Mouse (Mus musculus) embryo, embryonic 11 days (tissue): ENCODE measurements around the gene Prkn.

Experiments used
- DNase-seq: peaks from one replicate; pipeline ENCODE4 v3.0.0-alpha.2; 2015

Prkn gene

GRCm38 (mm10) chr17:11570392-11570791, 730.2 kb downstream of the Prkn start:
- no peak for DNase-seq

- no peak for DNase-seq
Observed at GRCm38 (mm10) chr17:11573666-11574065, 733.5 kb downstream of the Prkn start.

GRCm38 (mm10) chr17:11585491-11585890, 745.3 kb downstream of the Prkn start:
- no peak for DNase-seq

- DNase-seq, result no peak
Observed at GRCm38 (mm10) chr17:11607931-11608330, 767.7 kb downstream of the Prkn start.

- peak; percentile 74 for DNase-seq
Observed at GRCm38 (mm10) chr17:11611459-11611858, 771.3 kb downstream of the Prkn start.

GRCm38 (mm10) chr17:11612801-11613531, 772.8 kb downstream of the Prkn start:
- no peak for DNase-seq

GRCm38 (mm10) chr17:11617552-11617951, 777.4 kb downstream of the Prkn start:
- no peak for DNase-seq

GRCm38 (mm10) chr17:11618886-11619590, 778.9 kb downstream of the Prkn start:
- DNase-seq, result no peak

- DNase-seq, result no peak
Observed at GRCm38 (mm10) chr17:11620770-11621169, 780.6 kb downstream of the Prkn start.

- DNase-seq, result peak; percentile 31
Observed at GRCm38 (mm10) chr17:11621492-11621891, 781.3 kb downstream of the Prkn start.

- no peak for DNase-seq
Observed at GRCm38 (mm10) chr17:11626306-11626705, 786.1 kb downstream of the Prkn start.

GRCm38 (mm10) chr17:11635121-11635520, 794.9 kb downstream of the Prkn start:
- no peak for DNase-seq

- DNase-seq, result no peak
Observed at GRCm38 (mm10) chr17:11637642-11638041, 797.5 kb downstream of the Prkn start.

- DNase-seq, result no peak
Observed at GRCm38 (mm10) chr17:11638451-11638850, 798.3 kb downstream of the Prkn start.

- no peak for DNase-seq
Observed at GRCm38 (mm10) chr17:11639786-11640185, 799.6 kb downstream of the Prkn start.

GRCm38 (mm10) chr17:11642328-11642727, 802.1 kb downstream of the Prkn start:
- DNase-seq, result no peak

- no peak for DNase-seq
Observed at GRCm38 (mm10) chr17:11644016-11644415, 803.8 kb downstream of the Prkn start.

- DNase-seq, result no peak
Observed at GRCm38 (mm10) chr17:11644873-11645464, 804.8 kb downstream of the Prkn start.

GRCm38 (mm10) chr17:11656397-11656796, 816.2 kb downstream of the Prkn start:
- no peak for DNase-seq

- no peak for DNase-seq
Observed at GRCm38 (mm10) chr17:11656878-11657277, 816.7 kb downstream of the Prkn start.

- no peak for DNase-seq
Observed at GRCm38 (mm10) chr17:11661898-11662297, 821.7 kb downstream of the Prkn start.

- DNase-seq, result no peak
Observed at GRCm38 (mm10) chr17:11663437-11663836, 823.3 kb downstream of the Prkn start.

GRCm38 (mm10) chr17:11664610-11665345, 824.6 kb downstream of the Prkn start:
- DNase-seq, result peak; percentile 15
